In the genomic region with DNA sequence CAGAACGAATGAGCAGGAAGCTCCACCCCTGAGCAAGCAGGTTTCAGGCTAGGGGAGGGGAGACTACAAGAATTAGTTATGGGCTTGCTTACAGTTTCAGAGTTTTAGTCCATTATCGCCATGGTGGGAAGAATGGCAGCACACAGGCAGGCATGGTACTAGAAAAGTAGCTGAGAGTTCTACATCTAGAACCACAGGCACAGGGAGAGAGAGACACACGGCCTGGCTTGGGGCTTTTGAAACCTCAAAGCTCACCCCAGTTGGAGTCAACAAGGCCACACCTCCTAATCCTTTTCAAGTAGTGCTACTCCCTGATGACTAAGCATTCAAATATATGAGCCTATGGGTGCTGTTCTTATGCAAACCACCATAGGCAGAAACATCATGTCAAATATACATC, we compare ENCODE assay signal across 47 mouse cellular contexts. TPM values are rescaled to one million over a fixed set of nuclear protein-coding genes. Genes with fewer than 3 reads are reported as not detected.
"Had no signal": no experiment of that assay in that cellular context is flagged by ENCODE, and none has a peak within 500 bp of the region (broad histone marks: within the 10 kb centered on the region; RNA-seq: fewer than 3 reads in every experiment).

No protein-coding gene starts in this region.

- DNase-seq: left cerebral cortex, postnatal 4 days; liver; liver, embryonic 13.5 days; liver, postnatal 0 days; lung, adult 18-20 months; lung, adult 2 months; lung, embryonic 14.5 days; lung, postnatal 10 days; lung, postnatal 14 days; lung, postnatal 36 days; lung, postnatal 4 days; midbrain, embryonic 14.5 days had no signal

- H3K4me3 ChIP-seq: left cerebral cortex, adult 2 months; limb, embryonic 10.5 days; limb, embryonic 12.5 days; limb, embryonic 13.5 days; limb, embryonic 15.5 days; liver, embryonic 12.5 days; liver, embryonic 13.5 days; liver, embryonic 15.5 days; lung, embryonic 15.5 days; megakaryocyte, embryonic 14.5 days; midbrain, embryonic 10.5 days; midbrain, embryonic 12.5 days; midbrain, embryonic 13.5 days; myocyte; neural tube, embryonic 12.5 days had no signal

- H3K36me3 ChIP-seq: limb, embryonic 10.5 days; limb, embryonic 12.5 days; limb, embryonic 13.5 days; limb, embryonic 15.5 days; liver, embryonic 12.5 days; liver, embryonic 13.5 days; liver, embryonic 15.5 days; lung, embryonic 15.5 days; midbrain, embryonic 10.5 days; midbrain, embryonic 12.5 days; midbrain, embryonic 13.5 days; neural tube, embryonic 12.5 days had no signal

- H3K9ac ChIP-seq: limb, embryonic 12.5 days; limb, embryonic 13.5 days; limb, embryonic 15.5 days; liver, embryonic 12.5 days; liver, embryonic 13.5 days; liver, embryonic 14.5 days; liver, embryonic 15.5 days; liver, postnatal 0 days; lung, embryonic 14.5 days; lung, embryonic 15.5 days; midbrain, embryonic 12.5 days; midbrain, embryonic 13.5 days; neural tube, embryonic 12.5 days had no signal

- H3K27ac ChIP-seq: left cerebral cortex, adult 2 months; limb, embryonic 10.5 days; limb, embryonic 12.5 days; limb, embryonic 13.5 days; limb, embryonic 15.5 days; liver, embryonic 12.5 days; liver, embryonic 13.5 days; liver, embryonic 14.5 days; liver, embryonic 15.5 days; lung, embryonic 15.5 days; macrophage; midbrain, embryonic 10.5 days; midbrain, embryonic 12.5 days; midbrain, embryonic 13.5 days; neural tube, embryonic 12.5 days had no signal

- H3K4me1 ChIP-seq: limb, embryonic 10.5 days; limb, embryonic 13.5 days; limb, embryonic 15.5 days; liver, embryonic 12.5 days; liver, embryonic 13.5 days; liver, embryonic 15.5 days; lung, embryonic 15.5 days; megakaryocyte, embryonic 14.5 days had no signal

- H3K4me2 ChIP-seq: limb, embryonic 12.5 days; limb, embryonic 13.5 days; limb, embryonic 15.5 days; liver, embryonic 11.5 days; liver, embryonic 12.5 days; liver, embryonic 13.5 days; liver, embryonic 15.5 days; lung, embryonic 14.5 days; lung, embryonic 15.5 days; midbrain, embryonic 12.5 days; midbrain, embryonic 13.5 days; neural tube, embryonic 12.5 days had no signal

- H3K9me3 ChIP-seq: limb, embryonic 10.5 days; limb, embryonic 12.5 days; limb, embryonic 13.5 days; limb, embryonic 15.5 days; liver, embryonic 12.5 days; liver, embryonic 13.5 days; liver, embryonic 15.5 days; lung, embryonic 15.5 days; midbrain, embryonic 10.5 days; midbrain, embryonic 12.5 days; midbrain, embryonic 13.5 days; neural tube, embryonic 12.5 days had no signal

- H3K27me3 ChIP-seq: limb, embryonic 12.5 days; limb, embryonic 13.5 days; limb, embryonic 15.5 days; liver, embryonic 12.5 days; liver, embryonic 13.5 days; liver, embryonic 15.5 days; lung, embryonic 15.5 days; megakaryocyte, embryonic 14.5 days; midbrain, embryonic 12.5 days; midbrain, embryonic 13.5 days; neural tube, embryonic 12.5 days had no signal

- ATAC-seq: liver, embryonic 12.5 days; liver, postnatal 0 days; lung, postnatal 0 days; midbrain, embryonic 13.5 days; midbrain, embryonic 16.5 days had no signal

RNA-seq across cellular contexts. Expression of a gene that starts 28.1 kb away (rescaled TPM):
- total RNA-seq: left cerebral cortex, adult 2 months; left cerebral cortex, adult 8-10 months; left cerebral cortex, postnatal 10 days; left cerebral cortex, postnatal 14 days; left cerebral cortex, postnatal 25 days; left cerebral cortex, postnatal 36 days; left cerebral cortex, postnatal 4 days; liver, adult 2 months; megakaryocyte progenitor cell, adult 5-6 weeks; megakaryocyte, adult 5-6 weeks; megakaryocyte-erythroid progenitor cell, adult 5-6 weeks; midbrain, postnatal 0 days; monocyte, adult 5-6 weeks had no signal
- polyA plus RNA-seq: limb, embryonic 10.5 days; limb, embryonic 11.5 days; limb, embryonic 12.5 days; limb, embryonic 13.5 days; limb, embryonic 14.5 days; limb, embryonic 15.5 days; liver, adult 2 months; liver, embryonic 11.5 days; liver, embryonic 12.5 days; liver, embryonic 13.5 days; liver, embryonic 14.5 days; liver, embryonic 15.5 days; liver, embryonic 16.5 days; liver, postnatal 0 days; lung, adult 2 months; lung, embryonic 14.5 days; lung, embryonic 15.5 days; lung, embryonic 16.5 days; lung, postnatal 0 days; macrophage; midbrain, embryonic 10.5 days; midbrain, embryonic 12.5 days; midbrain, embryonic 13.5 days; midbrain, embryonic 14.5 days; midbrain, embryonic 16.5 days; midbrain, postnatal 0 days; myocyte; neural tube, embryonic 11.5 days; neural tube, embryonic 12.5 days had no signal
